Mouse (Mus musculus) mouse embryonic stem cell (cell line): ENCODE data around the gene Tm2d1.

Source experiments
- in situ Hi-C, 2 experiments: fragments of 300-500 bp; cut with MboI; formaldehyde crosslinking; loops; 1 replicate in 1 of 2; 3 replicates in 1 of 2; pipeline ENCODE4 v1.14.3; 2019 to 2020; ENCODE audit warnings: low sequenced_read_pairs in 2 of 2, low pct_unique_long_range_greater_than_20kb in 1 of 2, mixed read lengths in 1 of 2; ENCODE audit not compliant: unreplicated experiment in 1 of 2

Gene Tm2d1

GRCm38 (mm10) chr4:98338636-98339630 lies 44.2 kb downstream of the Tm2d1 start:
- in situ Hi-C loops: loop anchor here in 1 of 2 experiments (10.0 kb wide), 1 partner anchor 366 kb away; no protein-coding TSS in a partner anchor

- in situ Hi-C loops: loop anchor here in 1 of 2 experiments (10.0 kb wide), 1 partner anchor 368 kb away; no protein-coding TSS in a partner anchor
Observed at GRCm38 (mm10) chr4:98337197-98337596, 45.9 kb downstream of the Tm2d1 start.

- in situ Hi-C loops: loop anchor here in 1 of 2 experiments (10.0 kb wide), 1 partner anchor 369 kb away; no protein-coding TSS in a partner anchor
Observed at GRCm38 (mm10) chr4:98335726-98336125, 47.4 kb downstream of the Tm2d1 start.

GRCm38 (mm10) chr4:98322223-98322622 lies 60.9 kb downstream of the Tm2d1 start:
- in situ Hi-C loops: no loop called here

DNA sequence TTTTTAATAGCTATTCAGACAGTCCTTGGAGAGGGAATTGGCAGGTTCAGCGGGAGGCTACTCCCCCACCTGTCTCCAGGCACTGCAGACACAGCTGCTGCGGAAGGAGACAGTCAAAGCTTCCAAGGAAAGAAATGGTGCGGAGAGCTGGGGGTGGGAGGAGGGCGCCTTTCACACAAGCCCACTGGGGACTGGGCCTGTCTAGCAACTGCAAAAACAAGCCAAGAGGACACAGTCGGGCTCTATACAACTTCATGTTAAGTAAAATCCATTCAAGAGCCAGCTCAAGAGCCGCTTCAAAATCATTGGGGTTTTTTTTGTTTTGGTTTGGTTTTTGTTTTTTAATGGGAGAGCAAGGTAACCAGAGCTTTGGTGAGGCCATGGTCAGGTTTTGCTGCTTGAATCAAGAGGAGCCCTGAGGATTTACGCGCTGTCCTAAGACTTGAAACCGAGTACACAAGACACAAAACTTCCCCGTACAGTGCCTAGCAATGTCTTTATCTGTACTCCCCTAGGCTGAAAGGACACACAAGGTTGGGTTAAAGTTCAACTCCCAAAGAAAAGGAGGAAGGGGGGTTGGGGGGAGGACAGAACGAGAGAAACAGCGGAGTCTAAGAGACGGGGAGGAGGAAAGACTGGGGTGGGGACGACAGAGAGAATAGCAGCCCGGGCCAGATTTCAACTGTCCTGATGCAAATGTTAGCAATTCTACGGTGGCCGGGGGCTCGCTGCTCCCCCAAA lies 61.6 kb downstream of the Tm2d1 start:
- in situ Hi-C loops: no loop called here

DNA sequence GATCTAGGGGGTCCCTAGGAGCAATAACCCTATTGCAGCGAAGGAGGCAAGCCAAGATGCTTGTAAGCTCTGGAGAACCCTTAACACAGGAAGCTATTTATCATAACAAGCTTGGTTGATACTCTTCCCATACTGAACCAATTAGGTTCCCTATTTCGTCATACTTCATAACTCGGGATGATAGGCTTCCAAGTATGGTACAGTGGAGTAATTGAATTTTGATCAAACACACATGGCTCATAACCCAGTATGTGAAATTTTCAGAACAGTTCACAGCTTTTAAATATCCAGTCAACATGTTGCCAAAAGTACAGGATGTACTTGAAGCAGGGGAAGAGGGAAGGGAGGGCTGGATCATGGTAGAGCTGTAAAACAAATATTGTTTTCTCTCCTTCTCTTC lies 64.3 kb downstream of the Tm2d1 start:
- in situ Hi-C loops: no loop called here

GRCm38 (mm10) chr4:98317149-98317548 lies 66.0 kb downstream of the Tm2d1 start:
- in situ Hi-C loops: no loop called here
